Mouse (Mus musculus): ENCODE data around the gene Snx18.

Gene Snx18

GRCm38 (mm10) chr13:113617891-113618823 is at the start of gene Snx18:
Gene Snx18, minus strand, starts transcription at chr13:113618564.
- in situ Hi-C loops (cut with MboI, MseI), result loop anchor here (5.0 kb wide), 1 partner anchor 296 kb away; no protein-coding TSS in a partner anchor

DNA sequence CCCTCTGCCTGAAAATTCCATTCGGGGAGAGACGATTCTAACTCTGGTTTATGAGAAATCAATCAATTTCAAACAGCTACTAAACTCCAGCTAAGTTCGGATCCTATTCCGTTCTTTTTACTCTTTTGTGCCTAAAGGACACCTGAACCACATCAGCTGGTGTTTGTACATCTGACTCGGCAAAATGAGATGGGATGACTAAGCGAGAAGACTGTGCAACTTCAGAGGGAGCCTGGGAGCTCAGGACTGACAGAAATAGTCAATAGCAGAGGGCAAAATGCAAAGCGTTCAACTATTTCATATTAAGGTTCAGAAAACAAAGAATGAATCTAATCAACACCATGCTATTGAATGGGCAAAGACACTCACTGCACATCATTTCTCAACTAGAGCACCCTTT is 45.5 kb upstream of the Snx18 start:
- in situ Hi-C loops (cut with MboI, MseI), result loop anchor here (25.0 kb wide), 1 partner anchor 602 kb away; no protein-coding TSS in a partner anchor

DNA sequence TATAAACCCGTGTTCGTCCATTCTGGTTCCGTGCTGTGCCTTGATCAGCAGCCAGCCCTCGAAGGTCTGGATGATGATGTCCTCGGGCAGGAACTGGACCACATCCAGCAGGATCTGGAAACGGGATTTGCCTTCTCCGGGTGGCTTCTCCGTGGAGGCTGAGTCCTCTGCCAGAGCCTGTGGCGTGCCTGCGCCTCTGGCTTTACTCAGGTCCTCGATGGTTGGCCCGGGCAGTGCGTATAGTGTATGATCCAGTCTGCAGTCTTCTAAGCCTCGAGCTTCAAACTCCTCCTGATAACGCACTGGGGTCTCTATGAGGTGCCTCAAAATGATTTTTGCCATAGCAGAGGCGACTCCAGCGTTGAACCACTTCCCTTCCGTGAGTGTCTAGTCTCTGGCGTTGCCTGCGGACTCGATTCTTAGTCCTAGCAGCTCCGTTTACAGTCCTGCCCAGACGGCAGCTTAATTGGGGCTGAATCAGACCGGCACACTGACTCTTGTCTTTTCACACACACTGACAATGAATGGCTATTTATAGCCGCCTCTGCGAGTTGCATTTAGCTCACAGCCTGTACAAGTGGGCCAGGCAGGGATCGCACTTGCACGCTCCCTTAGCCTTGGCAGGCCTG is 44.9 kb upstream of the Snx18 start, which contains the start of gene Hspb3:
Gene Hspb3, minus strand, starts transcription at position 526 of the 629 bp plus-strand sequence.
- in situ Hi-C loops (cut with MboI, MseI), result loop anchor here (25.0 kb wide), 1 partner anchor 601 kb away; no protein-coding TSS in a partner anchor

DNA sequence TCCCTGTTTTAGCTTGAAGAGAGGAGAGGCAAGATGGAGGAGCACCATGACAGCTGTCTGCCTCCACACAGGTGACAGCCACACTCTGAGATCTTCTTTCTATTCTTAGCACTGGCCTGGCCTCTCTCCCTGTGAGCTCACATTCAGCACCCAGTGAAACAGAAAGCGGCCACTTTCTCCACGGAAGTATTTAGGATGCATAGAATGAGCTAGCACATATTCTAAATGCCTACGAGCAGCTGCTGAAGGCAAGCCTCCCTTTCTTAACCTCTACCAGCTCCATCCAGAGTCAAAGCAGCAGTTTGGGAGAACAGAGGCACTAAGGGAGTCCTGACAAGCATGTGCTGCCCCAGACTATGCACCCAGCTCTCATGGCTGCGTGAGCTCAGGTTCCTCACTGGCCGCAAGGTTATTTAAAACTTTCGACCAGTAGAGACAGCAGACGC is 43.5 kb upstream of the Snx18 start:
- in situ Hi-C loops (cut with MboI, MseI), result loop anchor here (25.0 kb wide), 1 partner anchor 600 kb away; no protein-coding TSS in a partner anchor

GRCm38 (mm10) chr13:113660576-113661310 is 42.4 kb upstream of the Snx18 start:
- in situ Hi-C loops (cut with MboI, MseI), result loop anchor here (25.0 kb wide), 1 partner anchor 598 kb away; no protein-coding TSS in a partner anchor

GRCm38 (mm10) chr13:113657204-113657603 is 38.8 kb upstream of the Snx18 start:
- in situ Hi-C loops (cut with MboI, MseI), result loop anchor here (25.0 kb wide), 1 partner anchor 595 kb away; no protein-coding TSS in a partner anchor

DNA sequence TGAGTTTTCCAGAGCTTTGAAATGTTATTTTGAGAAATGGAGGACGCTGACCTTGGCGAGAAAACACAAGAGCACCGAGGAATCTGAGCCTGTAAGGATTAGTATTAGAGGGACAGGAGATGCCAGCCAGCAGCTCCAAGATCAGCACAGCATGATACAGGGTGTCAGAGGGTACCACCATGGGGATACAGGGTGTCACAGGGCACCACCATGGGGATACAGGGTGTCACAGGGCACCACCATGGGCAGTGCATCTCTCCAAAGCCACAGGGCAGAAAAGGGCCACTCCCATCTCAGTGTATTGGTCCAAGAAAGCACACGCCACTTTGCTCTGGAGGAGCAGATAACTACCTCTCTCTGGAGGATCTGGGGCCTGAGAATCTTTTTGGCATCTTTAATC is 38.3 kb upstream of the Snx18 start:
- in situ Hi-C loops (cut with MboI, MseI), result loop anchor here (25.0 kb wide), 1 partner anchor 594 kb away; no protein-coding TSS in a partner anchor

- in situ Hi-C loops (cut with MboI, MseI), result loop anchor here (25.0 kb wide), 1 partner anchor 593 kb away; no protein-coding TSS in a partner anchor
These were observed 37.1 kb upstream of the Snx18 start for GRCm38 (mm10) chr13:113655511-113655910.

DNA sequence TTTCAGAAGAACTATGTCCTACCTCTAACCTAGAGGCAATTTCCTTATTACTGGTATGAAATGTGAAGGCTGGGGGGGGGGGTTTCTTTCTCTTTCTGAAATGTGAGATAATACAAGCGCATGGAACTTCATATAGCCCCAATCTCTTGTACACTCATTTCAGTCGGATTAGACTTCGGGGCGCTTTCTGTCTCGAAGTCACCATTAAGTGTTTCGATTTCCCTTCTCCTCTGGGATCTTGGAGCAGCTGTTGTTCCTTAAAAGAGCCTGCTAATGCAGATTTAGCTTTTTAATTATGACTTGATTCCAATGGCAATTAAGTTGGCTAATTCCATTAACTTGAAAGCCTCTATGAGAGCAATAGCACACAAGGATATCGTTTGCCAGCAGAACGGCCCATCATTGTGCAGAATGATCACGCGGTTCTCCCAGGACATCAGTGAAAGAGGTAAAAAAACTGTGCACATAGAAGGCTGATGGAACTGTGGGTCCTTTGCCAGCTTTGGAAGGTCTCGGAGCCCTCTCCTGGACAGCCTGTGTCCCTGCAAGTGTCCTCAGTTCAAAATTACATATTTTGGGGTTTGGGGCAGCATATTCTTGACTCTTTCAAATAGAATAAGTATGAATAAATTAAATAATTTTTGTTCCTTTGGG is 22.7 kb upstream of the Snx18 start:
- in situ Hi-C loops (cut with MboI, MseI), result loop anchor here (10.0 kb wide), 1 partner anchor 1066 kb away; no protein-coding TSS in a partner anchor

DNA sequence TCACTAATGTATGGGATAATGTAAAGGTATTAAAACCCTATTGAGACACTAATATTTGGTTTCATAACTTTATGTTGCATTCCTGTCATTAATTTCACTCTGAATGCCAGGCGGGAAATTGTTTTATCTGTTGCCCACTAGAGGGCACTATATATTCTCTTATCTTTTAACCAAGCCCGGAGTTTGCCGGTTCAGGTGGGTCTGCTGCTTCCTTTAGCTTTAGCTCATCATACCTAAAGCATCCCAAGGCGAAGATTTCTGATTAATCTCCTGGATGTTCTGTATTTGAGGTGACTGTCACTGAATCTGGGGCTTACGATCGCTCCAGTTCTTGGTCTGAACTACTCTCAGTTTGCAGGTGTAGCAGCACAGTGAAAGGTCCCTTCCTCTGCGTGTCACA is 20.6 kb upstream of the Snx18 start:
- in situ Hi-C loops (cut with MboI, MseI), result no loop called here

GRCm38 (mm10) chr13:113635799-113636222 is 17.4 kb upstream of the Snx18 start:
- in situ Hi-C loops (cut with MboI, MseI), result no loop called here

DNA sequence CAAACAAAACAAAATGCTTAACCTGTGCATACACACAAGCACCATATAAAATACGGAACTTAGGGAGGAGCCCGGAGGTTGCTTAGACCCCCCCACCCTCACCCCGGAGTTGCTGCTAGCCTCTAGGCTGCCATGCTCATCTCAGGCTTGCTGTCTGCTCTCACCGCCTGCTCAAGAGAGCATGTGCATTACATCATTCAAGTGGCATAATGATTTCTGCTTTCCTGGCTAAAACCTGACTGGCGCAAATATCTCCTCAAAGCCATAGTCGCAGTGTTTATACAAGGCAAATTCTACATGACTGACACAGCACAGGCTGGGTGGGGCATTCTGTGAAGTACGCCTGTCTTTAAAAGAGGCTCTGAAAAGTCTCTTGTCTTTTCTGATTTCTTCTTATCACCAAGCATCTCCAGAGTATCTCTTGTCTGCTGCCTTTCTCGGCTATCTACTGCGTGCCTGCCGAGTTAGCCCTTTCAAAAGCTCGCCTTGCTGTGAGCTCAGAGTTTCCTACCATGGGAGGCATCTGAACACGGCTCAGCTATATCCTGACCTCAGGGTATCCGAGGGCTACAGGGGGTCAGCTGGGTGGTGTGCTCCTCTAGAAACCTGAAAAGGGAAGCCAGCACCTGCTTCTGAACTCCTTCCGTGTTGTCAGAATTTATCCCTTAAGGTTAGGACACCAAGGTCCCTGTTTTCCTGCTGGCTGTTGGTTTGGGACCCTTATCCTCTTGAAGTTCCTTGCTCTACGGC is 16.5 kb upstream of the Snx18 start:
- in situ Hi-C loops (cut with MboI, MseI), result no loop called here

DNA sequence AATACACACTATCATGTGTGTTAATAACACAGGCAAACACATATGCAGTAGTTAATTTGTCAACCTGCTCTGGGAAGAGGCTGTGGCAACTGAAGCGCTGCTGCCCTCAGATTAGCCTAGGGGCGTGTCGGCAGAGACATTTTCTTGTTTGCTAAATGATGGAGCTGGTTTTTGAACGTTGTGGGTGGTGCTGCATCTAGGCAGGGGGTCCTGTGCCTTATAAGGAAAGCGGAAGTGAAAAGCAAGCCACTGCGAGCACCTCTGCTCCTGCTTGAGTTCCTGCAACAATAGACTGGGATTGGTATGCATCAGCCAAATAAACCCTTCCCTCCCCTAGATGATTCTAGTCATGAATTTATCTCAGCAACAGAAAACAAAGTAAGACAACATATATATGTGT is 14.1 kb upstream of the Snx18 start:
- in situ Hi-C loops (cut with MboI, MseI), result no loop called here

DNA sequence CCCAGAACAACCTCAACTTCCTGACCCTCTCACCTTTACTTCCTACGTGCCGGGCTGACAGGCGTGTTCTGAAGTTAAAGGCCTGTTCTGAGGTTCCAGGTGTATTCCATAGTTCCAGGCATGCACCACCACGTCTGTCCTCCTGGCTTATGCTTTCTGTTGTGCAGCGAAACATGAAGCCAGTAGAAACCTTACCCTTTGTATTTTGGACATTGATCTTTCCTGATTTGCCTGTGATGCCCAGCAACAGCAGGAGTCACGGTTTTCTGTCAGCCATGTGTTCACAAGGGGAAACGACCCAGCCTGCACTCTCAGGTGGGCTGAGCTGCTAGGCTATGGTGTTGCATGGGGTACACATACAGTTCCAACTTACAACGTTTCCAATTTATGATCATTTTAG is 9.2 kb upstream of the Snx18 start:
- in situ Hi-C loops (cut with MboI, MseI), result no loop called here

GRCm38 (mm10) chr13:113622865-113623255 is 4.5 kb upstream of the Snx18 start:
- in situ Hi-C loops (cut with MboI, MseI), result no loop called here

- in situ Hi-C loops (cut with MboI, MseI), result no loop called here
These were observed 3.9 kb upstream of the Snx18 start for GRCm38 (mm10) chr13:113622122-113622864.

- in situ Hi-C loops (cut with MboI, MseI), result loop anchor here (5.0 kb wide), 1 partner anchor 297 kb away; no protein-coding TSS in a partner anchor
These were observed 639 bp upstream of the Snx18 start for GRCm38 (mm10) chr13:113619003-113619402.

GRCm38 (mm10) chr13:113617338-113617890 is 950 bp downstream of the Snx18 start:
- in situ Hi-C loops (cut with MboI, MseI), result loop anchor here (5.0 kb wide), 1 partner anchor 295 kb away; no protein-coding TSS in a partner anchor

Measured in T-helper 1 cell (primary cell).